Mouse (Mus musculus) ovary, postnatal 14 days (tissue): ENCODE results near the gene Akap4.

Experiments
- DNase-seq: peaks from one replicate; pipeline ENCODE4 v3.0.0; 2022; ENCODE audit warnings: low spot score

The Akap4 gene

GRCm38 (mm10) chrX:7067219-7067618, at the start of gene Akap4:
Gene Akap4, plus strand, starts transcription at chrX:7067519.
- no peak for DNase-seq

DNA sequence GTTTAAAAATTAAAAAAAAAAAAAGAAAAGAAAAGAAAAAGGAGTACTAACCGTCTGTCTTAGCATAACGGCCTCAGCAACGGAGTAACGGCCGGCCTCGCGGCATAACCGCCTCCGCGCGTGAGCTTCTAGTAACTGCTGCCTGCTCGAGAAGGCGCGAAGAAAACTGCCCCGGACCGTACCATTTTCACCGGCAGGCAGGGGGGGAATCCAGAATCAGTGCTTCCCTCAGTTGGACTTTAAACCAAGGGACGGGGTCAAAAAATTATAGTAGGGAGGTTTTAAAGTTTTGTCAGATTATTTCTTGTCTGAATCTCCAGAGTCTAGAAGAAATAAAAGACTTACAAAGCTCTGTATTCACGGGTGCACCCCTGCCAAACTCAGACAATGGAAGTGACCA, 25.8 kb upstream of the Akap4 start, which contains the start of gene Ccnb3:
Ccnb3 (minus strand) TSS at position 101 of the 400 bp plus-strand sequence.
- no peak for DNase-seq

- no peak for DNase-seq
These were observed 10.3 kb upstream of the Akap4 start for GRCm38 (mm10) chrX:7057056-7057455.

DNA sequence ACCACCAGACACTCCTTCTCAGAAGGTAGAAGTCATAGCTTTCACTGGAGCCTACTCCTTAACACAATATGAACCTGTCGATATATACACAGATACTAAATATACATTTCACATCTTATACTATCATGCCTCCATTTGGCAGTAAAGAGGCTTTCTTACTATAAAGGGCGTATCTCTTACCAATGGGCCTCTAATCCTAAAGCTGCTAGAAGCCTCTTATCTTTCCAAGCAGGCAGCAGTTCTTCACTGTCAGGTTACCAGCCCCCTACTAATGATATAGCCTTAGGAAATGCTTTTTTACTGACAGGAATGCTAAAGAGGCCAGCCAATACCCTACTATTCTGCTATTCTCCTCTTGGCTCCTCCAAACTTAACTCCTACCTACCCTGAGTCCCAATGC, 9.7 kb upstream of the Akap4 start:
- DNase-seq: no peak

- no peak for DNase-seq
These were observed 3.2 kb upstream of the Akap4 start for GRCm38 (mm10) chrX:7064109-7064508.

DNA sequence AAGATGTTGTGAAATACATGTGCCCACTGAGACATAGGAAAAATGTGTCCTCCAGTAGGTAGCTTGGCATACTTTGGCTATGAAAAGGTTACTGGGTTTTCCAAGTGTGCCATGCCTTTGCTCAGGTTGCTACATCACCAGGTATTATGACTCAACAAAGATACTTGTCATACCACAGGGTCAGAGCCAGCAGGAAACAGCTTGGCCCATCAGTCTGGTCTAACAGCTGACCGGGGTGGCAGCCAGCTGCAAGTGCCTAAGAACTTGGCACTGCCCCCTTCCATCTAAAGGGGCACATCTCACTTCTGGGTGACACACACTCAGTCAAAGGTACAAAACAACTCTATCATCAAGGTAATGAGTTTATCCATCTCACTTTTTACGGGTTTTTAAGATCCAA, 683 bp downstream of the Akap4 start:
- no peak for DNase-seq

DNA sequence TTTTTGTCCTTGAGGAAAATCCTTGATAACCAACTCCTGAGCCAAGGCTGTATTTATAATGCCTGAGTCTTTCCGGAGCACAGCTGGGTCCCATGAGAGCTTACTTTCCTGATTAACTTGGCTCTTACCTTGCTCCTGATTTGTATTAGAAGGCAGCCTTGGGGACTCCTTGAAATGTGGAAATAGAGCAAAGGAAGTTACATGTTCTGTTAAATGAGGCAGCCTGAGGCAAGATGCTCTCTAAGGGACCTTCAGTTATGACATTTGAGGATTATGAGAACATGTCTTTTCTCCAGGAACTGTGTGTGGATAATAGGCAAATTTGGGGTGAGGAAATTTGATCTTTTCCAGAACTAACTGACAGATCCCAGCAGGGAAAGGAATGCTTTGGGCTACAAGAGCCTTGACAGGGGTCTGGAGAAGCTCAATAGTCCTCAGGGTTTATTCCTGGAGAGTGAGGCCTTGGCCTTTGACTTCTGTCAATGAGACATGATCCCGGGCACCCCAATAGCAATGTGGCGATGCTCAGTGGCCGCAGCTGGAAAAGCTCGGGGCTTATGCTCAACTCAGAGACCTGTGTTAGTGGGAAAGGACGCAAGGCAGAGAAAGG, 12.6 kb downstream of the Akap4 start:
- no peak for DNase-seq

DNA sequence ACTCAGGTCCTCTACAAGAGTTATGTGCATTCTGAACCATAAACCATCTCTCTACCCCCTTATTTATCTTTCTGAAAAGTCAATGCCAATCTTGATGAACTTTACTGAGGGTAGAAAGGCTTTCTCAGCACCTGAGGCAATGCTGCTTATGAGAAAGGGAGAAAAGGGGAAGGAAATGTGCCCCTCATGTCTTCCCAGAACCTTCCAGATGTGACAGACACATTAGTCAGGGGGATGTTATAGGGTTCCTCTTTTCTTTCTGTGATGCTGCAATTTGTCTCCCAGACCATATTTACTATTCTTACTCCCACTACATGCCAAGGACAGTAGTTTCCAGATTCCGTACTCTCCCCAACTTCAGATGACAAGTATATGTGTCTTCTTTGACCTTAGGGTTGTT, 18.6 kb downstream of the Akap4 start:
- DNase-seq: no peak

DNA sequence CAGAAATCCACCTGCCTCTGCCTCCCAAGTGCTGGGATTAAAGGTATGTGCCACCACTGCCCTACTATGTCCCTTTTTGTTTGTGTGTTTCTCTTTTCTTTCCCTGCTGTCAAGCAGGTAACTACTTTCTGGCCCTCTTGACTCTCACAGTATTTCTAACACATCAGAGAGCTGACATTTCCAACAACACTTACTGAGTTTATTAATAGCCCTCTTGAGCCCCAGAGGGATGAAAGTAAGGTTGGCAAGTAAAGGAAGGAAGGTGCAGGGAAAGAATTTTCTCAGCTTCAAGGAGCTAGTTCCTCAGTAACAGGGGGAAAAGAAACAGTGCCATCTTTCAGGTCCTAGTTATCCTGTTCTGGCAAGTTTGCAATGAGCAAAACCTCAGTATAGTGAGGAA, 23.0 kb downstream of the Akap4 start:
- DNase-seq: no peak

DNA sequence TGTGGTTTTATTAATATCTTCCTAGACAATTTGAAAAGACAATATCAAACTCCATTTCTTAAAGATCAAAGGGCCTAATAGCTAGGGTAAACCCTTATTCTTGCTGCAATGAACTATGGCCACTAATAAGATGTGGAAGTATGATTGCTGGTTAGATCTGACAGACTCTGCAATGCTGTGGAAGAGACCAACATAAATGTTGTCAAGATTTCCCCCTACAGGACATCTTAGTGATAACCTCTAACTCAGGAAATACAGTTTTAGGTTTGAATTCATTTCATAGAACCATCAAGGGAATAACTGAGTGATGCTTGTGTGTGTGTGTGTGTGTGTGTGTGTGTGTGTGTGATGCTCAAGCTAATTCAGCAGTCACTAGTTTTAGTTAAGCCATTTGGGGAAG, 35.0 kb downstream of the Akap4 start:
- no peak for DNase-seq

- DNase-seq: no peak
These were observed 47.6 kb downstream of the Akap4 start for GRCm38 (mm10) chrX:7114885-7115284.

DNA sequence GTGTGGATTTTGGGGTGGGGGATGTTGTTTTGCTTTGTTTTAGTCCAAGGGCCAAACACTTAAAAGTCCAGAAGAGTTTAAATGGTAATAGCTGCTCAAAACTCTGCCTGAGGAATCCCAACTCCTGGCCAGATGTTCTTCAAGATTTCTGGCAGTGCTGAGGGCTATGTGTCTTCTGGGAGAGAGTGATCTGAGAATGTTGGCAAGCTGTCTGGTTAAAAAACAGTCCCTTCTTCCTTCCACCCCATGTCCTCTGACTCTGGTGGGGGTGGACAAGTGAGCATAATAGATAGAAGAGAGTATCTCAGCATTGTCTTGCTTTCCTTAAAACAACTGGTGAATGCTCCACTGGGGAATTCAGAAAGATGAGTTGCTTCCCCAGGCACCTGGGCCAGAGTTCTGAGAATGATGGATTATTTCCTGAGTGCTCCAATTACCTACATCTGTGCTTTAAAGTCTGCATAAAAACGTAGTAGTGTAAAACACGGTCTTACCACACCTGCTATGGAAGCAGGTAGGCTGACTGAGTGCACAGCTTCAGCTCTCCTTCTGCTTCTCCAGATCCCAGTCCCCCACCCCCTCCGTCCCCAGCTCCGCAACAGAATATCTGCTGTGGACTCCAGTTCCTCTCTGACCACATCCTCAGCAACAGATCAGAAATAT, 54.4 kb downstream of the Akap4 start:
- no peak for DNase-seq
